Mouse (Mus musculus) retina, postnatal 7 days (tissue): ENCODE data around the gene Mccc1.

Source experiments
- DNase-seq: peaks from one replicate; pipeline ENCODE4 v3.0.0-alpha.2; 2012; ENCODE audit warnings: low read depth, low spot score

Mccc1 gene

GRCm38 (mm10) chr3:35964928-35965327 is 35.5 kb downstream of the Mccc1 start:
- no peak for DNase-seq

GRCm38 (mm10) chr3:35963921-35964320 is 36.6 kb downstream of the Mccc1 start:
- no peak for DNase-seq

DNA sequence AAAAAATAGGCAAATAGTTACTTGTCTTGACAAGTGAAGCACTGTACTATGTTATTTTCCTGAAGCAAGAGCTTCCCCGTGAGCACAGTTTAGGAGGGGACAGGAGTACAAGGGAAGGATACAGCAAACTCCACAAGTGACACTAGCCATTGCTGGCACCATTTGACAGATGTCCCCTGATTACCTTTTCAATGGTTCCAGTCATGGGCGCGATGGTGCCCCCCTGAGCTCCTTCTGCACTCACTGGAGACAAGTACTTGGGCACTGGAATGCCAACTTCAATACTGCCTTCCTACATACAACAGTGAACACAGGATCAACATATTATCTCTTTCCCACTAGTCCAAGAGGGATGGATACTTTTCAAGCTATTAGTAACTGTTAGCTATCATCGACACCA is 37.1 kb downstream of the Mccc1 start:
- no peak for DNase-seq

DNA sequence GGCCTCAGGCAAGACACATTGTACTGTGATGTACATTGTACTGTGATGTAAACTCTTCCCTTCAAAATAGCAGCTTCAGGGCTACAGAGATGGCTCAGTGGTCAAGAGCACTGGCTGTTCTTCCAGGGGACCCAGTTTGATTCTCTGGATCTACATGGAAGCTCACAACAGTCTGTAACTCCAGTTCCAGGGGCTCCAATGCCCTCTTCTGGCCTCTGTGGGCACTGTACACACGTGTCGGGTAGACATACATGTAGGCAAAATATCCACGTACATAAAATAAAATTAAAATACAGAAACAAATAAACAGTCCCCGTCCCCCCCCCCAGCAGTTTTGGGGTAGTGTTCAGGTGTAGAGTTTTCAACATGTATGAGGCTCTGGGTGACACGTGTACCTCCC is 37.5 kb downstream of the Mccc1 start:
- no peak for DNase-seq

GRCm38 (mm10) chr3:35957230-35957629 is 43.2 kb downstream of the Mccc1 start:
- no peak for DNase-seq

- DNase-seq: no peak
Measured at GRCm38 (mm10) chr3:35954901-35955575, 45.4 kb downstream of the Mccc1 start.

DNA sequence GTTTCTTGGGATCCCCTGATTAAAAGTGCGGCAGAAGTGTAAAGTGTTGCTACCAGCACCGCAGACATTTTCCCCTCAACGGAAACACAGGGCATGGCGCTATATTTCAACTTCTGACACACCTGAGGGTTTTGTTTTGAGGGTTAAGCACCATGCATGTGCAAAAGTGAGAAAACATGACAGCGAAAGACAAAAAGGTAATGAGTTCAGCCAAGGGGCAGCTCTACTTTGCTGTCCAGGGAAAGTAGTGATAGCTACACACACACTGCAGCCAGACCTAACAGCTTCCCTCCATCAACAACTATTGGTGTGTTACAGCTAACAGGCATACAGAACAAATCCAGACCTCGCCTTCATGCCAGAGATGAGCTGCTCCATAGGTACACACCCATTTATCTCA is 46.7 kb downstream of the Mccc1 start:
- DNase-seq: no peak

GRCm38 (mm10) chr3:35953184-35953583 is 47.3 kb downstream of the Mccc1 start:
- DNase-seq: no peak

GRCm38 (mm10) chr3:35948197-35948596 is 52.3 kb downstream of the Mccc1 start:
- no peak for DNase-seq

DNA sequence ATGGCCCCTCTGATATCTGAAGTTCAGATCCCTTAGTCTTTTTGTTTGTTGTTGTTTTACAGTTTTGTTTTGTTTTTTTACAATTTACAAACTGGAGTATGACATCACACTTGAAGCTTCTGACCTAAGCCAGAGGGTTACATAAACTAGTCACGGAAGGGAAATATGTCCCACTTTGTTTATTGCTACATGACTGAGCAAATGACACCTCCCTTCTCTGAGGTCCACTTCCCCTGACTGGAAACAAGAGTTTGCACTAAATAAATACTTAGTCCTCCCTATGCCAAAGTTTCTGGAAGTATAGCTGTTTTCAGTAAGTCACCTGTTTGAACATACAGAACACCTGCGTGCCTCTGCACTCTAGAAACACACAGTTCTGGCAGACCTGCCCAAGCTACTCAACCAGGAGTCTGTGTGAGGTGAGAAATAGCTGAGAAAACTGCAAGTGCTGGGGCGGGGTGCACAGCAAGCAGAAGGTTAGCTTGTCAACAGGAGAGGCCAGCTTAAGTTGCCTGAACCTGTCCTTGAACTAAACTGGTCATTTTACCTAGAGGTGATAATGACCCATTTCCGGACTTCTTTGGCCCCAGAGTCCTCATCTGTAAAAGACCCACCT is 59.9 kb downstream of the Mccc1 start:
- no peak for DNase-seq

GRCm38 (mm10) chr3:35940047-35940446 is 60.4 kb downstream of the Mccc1 start:
- no peak for DNase-seq

DNA sequence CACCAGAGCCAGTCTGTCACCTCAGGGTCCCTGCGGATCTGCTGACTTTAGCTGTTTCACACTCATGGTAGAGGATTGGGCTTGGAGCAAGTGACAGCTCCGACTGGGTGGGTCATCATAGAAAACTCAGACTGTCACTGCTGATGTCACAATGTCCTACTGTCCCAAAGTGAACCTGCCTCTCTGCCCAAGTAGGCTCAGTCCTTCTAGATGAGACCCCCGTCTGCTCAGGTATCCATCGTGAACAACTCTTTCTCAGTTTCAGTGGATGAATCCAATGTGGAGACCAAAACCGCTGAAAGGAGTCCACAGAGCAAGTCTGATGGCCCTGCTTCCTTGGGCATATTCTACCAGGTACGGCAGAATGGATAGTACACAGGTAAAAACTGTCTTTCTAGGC is 63.1 kb downstream of the Mccc1 start, which contains the start of gene Dcun1d1:
Gene Dcun1d1 (minus strand): TSS at position 101 of the 400 bp plus-strand sequence.
- DNase-seq: no peak

DNA sequence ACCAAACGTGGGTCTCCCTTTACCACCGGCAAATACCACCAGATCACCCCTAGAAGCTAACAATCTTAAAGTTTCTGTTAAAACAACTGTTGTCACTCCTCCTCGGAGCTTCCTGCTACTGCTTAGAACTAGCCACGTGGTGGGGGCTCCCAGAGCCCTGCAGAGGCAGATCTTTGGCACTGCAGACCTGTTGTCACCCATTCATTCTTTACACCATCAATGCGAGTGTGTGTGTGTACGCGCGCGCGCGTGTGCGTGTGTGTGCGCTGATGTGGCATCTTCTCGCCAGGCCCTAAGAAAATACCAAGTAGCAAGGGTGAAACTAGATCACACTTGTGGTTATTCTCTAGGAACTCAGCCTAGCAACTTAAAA is 67.1 kb downstream of the Mccc1 start:
- no peak for DNase-seq

DNA sequence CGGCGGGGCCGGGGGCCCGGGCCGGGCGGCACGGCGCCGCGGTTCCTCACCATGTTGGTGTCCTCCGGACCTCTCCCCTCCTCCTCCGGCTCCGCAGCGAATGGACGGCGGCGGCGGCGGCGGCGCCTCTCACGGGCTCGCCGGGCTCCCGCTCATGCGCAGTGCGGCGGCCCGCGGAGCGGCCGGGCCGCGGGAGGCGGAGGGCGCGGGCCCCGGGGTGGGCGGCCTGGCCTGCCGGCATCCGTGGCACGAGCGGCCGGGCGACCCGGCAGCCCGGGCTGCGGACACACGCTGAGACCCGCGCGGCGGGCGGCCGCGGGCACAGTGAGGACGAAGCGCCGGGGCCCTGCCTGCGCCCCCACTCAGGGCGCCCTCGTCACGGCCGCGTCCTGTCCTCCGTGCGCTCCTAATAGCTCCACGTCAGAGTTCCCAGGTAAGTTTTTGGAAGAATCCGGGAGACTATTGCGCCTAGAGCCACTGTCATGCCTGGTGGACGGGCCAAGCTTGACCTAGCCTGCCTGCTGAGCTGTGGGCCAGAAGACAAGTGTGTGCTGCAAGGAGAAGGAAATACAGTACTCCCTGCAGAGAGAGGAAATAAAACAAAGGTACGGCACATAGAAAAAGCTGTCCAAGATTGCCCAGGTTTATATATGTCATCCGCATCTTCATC is 67.6 kb downstream of the Mccc1 start:
- peak; percentile 71 for DNase-seq

- no peak for DNase-seq
Measured at GRCm38 (mm10) chr3:35931896-35932727, 68.4 kb downstream of the Mccc1 start.

DNA sequence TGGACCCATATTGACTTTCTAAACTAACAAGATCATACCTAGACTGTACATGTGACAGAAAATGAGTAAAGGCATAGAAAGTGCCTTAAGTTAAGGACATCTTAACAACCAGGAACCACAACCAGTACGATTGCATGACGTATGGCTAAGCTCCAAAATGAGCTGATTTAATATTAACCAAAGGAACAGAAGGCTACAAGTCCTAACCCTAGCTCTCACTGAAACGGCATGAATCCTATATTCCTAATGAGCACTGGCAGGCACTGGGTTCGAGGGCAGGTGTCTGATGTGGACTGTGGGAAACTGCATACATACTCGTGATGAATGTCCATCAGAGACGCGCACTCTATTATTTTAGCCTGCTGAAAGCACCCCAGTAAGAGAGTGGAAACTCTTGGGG is 69.1 kb downstream of the Mccc1 start:
- no peak for DNase-seq

DNA sequence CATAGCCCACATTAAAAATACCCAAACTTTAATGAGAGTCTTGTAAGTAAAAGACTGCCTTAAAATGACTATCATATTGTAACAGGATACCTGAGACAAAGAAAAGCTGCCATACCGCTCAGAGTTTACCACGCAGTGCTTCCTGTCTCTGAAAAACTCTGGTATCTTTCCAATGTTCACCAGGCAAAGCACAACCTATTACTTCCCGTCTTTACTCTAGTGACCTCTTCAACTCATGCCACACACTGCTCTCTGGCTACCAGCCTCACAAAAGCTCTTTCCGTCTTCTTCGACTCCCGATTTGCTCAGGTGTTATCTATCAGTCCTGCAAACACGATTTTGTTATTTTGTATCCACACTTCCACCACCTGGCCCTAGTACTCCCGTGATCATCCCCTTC is 70.6 kb downstream of the Mccc1 start:
- DNase-seq: no peak

DNA sequence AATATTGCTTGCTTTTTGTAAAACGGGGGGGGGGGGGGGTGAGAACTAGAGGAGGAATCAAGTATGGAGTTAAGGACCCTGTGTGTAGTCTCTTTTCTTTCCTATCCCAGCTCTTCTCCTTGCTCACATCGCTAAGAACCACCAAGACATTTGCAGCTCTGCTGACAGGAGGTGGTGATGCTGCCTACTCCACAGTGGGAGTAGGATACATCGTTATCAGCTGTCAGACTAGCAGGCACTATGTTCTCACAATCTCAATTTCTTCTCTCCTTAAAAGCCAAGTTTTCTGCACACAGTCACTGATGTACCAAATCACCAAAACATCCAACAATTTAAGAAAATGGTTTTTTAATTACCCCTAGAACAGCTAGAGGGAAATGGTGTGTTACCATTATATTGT is 71.1 kb downstream of the Mccc1 start:
- DNase-seq: no peak

- DNase-seq: no peak
Measured at GRCm38 (mm10) chr3:35925852-35926251, 74.6 kb downstream of the Mccc1 start.

GRCm38 (mm10) chr3:35924007-35924406 is 76.5 kb downstream of the Mccc1 start:
- no peak for DNase-seq

- no peak for DNase-seq
Measured at GRCm38 (mm10) chr3:35923495-35923894, 77.0 kb downstream of the Mccc1 start.

- DNase-seq: no peak
Measured at GRCm38 (mm10) chr3:35922522-35922921, 78.0 kb downstream of the Mccc1 start.
